Mouse (Mus musculus): ENCODE results near the gene Fam76a. TPM values are rescaled to one million over a fixed set of nuclear protein-coding genes. Genes with fewer than 3 reads are reported as not detected.

The Fam76a gene
- 34.8 TPM for polyA plus RNA-seq (2014; fragmentation: Illumina TruSeq; extraction: RNeasy Lipid Tissue Mini Kit (QIAGEN cat#74804); ENCODE audit: low read depth, low replicate concordance)

DNA sequence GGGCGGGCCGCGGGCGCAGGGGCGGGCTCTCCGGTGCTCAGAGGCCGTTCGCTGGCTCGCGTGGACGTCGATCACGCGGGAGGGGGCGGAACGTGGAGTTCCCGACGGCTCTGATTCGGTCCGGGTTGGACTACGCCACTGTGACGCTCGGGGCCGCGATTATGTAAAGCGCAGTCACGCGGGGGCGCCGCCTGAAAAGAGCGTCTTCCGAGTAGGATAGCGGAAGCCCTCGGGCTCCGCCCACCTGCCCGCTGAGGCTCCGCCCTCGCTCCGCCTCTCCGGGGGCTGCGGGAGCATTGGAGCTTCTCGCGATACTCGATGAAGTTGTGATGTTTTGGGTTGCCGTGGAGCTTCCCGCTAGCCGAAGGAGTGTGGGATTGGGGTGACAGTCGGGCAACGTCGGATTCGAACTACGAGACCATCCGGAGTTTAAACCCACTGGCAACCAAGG lies at the start of gene Fam76a:
Fam76a (minus strand) TSS at position 1 of the 451 bp plus-strand sequence.

DNA sequence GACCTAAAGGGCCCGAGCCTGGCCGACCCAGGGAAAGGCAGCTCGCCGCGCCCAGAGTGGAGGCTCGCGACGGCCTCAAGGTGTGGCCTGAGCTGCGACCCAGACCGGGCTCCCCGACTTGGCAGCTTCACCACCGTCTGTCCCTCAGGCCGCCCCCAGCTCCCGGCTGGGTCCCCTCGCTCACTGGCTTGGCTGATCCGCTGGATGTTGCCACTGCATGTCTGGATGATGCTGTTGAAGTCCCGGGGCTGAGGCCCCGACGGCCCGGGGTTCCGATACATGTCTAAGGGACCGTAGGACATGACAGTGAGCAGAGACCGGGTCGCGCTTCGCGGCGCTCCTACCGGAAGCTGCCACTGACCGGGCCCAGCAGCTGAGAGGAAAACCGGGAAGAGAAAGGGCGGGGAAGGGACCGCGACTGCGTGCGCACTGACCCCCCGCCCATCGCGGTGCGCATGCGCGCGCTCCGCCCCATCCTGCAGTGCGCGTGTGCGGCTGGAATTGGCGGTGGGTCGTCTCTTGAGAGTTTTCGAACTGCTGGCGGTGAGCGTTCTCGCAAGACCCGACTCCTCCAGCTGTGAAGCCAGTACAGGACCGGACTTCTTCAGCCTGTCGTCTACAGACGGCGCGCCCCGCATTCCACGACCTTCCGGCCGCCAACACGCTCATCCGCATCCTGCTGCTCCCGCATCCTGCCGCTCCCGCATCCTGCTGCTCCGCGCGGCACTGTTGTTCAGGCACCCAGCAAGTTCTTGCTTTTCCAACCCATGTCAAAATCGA lies 38.1 kb downstream of the Fam76a start, which contains the start of gene Stx12:
Stx12 (minus strand) TSS at position 446 of the 780 bp plus-strand sequence.

Other genes with a start within 250 kb of the Fam76a start
- gene Xkr8, start 190.0 kb downstream of the Fam76a start, polyA plus RNA-seq (2014; fragmentation: Illumina TruSeq; extraction: RNeasy Lipid Tissue Mini Kit (QIAGEN cat#74804); ENCODE audit: low read depth, low replicate concordance) = 4.1 TPM
- 2.1 TPM for gene Smpdl3b, start 165.3 kb downstream of the Fam76a start, polyA plus RNA-seq (2014; fragmentation: Illumina TruSeq; extraction: RNeasy Lipid Tissue Mini Kit (QIAGEN cat#74804); ENCODE audit: low read depth, low replicate concordance)
- gene Rpa2, start 154.2 kb downstream of the Fam76a start, polyA plus RNA-seq (2014; fragmentation: Illumina TruSeq; extraction: RNeasy Lipid Tissue Mini Kit (QIAGEN cat#74804); ENCODE audit: low read depth, low replicate concordance) = 6.5 TPM
- gene Themis2, start 126.2 kb downstream of the Fam76a start, polyA plus RNA-seq (2014; fragmentation: Illumina TruSeq; extraction: RNeasy Lipid Tissue Mini Kit (QIAGEN cat#74804); ENCODE audit: low read depth, low replicate concordance) = 0.47 TPM
- gene Ppp1r8, start 79.4 kb downstream of the Fam76a start, polyA plus RNA-seq (2014; fragmentation: Illumina TruSeq; extraction: RNeasy Lipid Tissue Mini Kit (QIAGEN cat#74804); ENCODE audit: low read depth, low replicate concordance) = 13.7 TPM
- 160 TPM for gene Stx12, start 38.0 kb downstream of the Fam76a start, polyA plus RNA-seq (2014; fragmentation: Illumina TruSeq; extraction: RNeasy Lipid Tissue Mini Kit (QIAGEN cat#74804); ENCODE audit: low read depth, low replicate concordance)
- gene Fgr, start 51.5 kb upstream of the Fam76a start, polyA plus RNA-seq (2014; fragmentation: Illumina TruSeq; extraction: RNeasy Lipid Tissue Mini Kit (QIAGEN cat#74804); ENCODE audit: low read depth, low replicate concordance) = 0.23 TPM
- gene Ahdc1, start 88.7 kb upstream of the Fam76a start, polyA plus RNA-seq (2014; fragmentation: Illumina TruSeq; extraction: RNeasy Lipid Tissue Mini Kit (QIAGEN cat#74804); ENCODE audit: low read depth, low replicate concordance) = 9.5 TPM
- 124 TPM for gene Wasf2, start 207.9 kb upstream of the Fam76a start, polyA plus RNA-seq (2014; fragmentation: Illumina TruSeq; extraction: RNeasy Lipid Tissue Mini Kit (QIAGEN cat#74804); ENCODE audit: low read depth, low replicate concordance)